Mouse (Mus musculus) urinary bladder, adult 18-20 months (tissue): ENCODE data around the gene Rnaseh2a.

Source experiments
- DNase-seq, 2 experiments: peaks; one replicate each; pipeline ENCODE4 v3.0.0; 2022; ENCODE audit warnings: low spot score in 2 of 2, mixed read lengths in 2 of 2

Gene Rnaseh2a

GRCm38 (mm10) chr8:84969241-84970134, at the start of gene Rnaseh2a, which contains the start of the genes Gm49661 and Prdx2:
Gene Rnaseh2a, minus strand, starts transcription at chr8:84969767.
Gene Gm49661, minus strand, starts transcription at chr8:84969433.
Gene Prdx2, plus strand, starts transcription at chr8:84969587.
- peak; percentile 73 to 76 for DNase-seq

DNA sequence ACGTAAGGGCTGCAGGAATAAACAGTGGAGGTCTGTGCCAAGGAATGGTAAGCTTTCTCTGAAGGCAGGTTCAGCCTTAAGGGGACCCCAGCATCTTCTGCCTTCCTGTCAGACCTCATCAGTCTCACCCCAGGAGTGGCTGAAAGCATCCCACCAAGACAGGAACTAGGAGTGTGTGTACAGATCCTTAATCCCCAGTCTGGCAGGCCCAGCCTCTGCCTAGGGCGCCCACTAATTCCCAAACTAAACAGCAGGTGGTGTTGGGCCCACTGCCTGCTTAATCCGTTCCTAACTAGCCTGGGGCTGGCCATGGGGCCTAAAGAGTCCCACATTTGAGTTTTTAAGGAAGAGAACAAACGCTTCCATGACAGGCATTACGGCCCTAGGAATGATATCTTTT, 47.6 kb upstream of the Rnaseh2a start:
- no peak for DNase-seq

GRCm38 (mm10) chr8:85016724-85017123, 47.2 kb upstream of the Rnaseh2a start:
- DNase-seq: peak in 1 of 2 experiments; percentile 81

DNA sequence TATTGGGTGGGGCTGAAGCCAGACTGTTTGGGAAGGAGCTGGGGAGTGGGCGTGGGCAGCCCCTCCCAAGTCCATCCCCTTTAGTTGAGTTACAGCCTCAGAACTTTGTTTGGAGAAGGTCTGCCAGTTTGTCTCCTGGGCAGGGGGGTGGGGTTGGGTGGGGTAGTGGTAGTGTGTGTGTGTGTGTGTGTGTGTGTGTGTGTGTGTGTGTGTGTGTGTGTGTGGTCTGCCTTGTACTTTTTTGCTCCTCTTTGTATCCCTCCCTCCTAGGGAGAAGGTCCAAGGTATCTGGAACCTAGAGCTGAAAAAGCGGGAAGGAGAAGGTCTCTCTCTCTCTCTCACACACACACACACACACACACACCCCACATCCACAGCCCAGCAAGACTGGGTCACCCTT, 44.9 kb upstream of the Rnaseh2a start, which contains the start of gene Best2:
Gene Best2 (minus strand): TSS at position 101 of the 400 bp plus-strand sequence.
- DNase-seq: no peak

DNA sequence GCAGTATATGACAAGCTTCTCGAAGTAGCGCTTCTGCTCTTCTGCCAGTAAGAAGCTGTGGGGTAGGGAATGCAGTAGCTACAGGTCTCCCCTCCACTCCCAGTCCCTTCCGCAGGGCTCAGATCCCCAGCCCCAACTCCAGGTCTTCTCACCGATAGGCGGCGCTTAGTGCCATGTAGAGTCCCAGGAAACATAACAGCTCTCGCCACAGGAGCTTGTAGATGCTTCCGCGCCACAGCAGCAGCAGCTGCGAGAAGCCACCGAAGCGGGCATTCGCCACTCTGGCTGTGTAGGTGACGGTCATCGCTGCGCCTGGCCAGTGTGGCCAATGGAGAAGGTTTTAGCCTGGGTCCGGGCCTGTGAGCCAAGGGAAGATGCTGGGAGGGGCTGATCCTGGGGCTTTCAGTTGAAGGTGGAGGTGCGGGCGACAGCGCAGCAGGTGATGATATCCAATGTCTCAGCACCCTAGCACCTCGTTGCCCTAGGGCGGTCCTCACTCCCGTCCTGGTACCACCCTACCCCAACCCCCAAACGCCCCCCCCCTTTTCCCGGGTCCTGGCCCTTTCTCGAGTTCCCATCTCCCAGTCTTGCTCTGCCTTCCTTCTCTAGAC, 43.8 kb upstream of the Rnaseh2a start:
- DNase-seq: peak in 1 of 2 experiments; percentile 72

GRCm38 (mm10) chr8:85011242-85011641, 41.7 kb upstream of the Rnaseh2a start:
- DNase-seq: no peak

- DNase-seq: no peak
Observed at GRCm38 (mm10) chr8:85007686-85008085, 38.1 kb upstream of the Rnaseh2a start.

- DNase-seq: peak in 1 of 2 experiments; percentile 76
Observed at GRCm38 (mm10) chr8:84997649-84998295, 28.2 kb upstream of the Rnaseh2a start.

- no peak for DNase-seq
Observed at GRCm38 (mm10) chr8:84996978-84997377, 27.4 kb upstream of the Rnaseh2a start.

DNA sequence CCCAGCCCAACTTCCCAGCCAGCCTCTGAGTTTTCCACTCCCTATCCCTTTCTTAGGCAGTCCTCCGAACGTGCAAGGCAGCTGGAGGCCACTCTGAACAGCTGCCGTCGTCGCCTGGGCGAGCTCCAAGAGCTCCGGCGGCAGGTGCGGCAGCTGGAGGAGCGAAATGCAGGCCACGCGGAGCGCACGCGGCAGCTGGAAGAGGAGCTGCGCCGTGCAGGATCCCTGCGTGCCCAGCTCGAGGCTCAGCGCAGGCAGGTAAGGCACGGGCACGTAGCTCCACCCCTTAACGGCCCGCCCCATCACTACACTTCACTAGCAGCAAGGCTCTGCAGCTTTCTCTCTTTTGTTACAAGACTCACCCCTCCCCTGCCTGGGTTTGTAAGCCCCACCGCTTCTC, 26.1 kb upstream of the Rnaseh2a start:
- DNase-seq: no peak

DNA sequence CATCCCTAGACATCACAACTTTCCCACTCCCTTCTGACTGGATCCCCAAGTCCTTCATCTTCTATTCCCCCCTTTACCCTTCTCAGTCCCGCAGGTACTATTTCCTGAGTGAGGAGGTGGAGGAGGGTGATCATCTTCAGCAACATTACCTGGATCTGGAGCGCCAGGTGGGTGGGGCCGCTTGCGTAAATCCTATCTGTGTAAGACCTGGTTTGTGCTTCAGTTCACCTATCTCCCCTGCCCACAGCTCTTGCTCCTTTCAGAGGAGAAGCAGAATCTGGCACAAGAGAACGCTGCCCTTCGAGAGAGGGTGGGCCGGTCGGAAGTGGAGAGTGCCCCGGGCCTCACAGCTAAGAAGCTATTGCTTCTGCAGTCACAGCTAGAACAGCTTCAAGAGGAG, 24.8 kb upstream of the Rnaseh2a start:
- DNase-seq: no peak

DNA sequence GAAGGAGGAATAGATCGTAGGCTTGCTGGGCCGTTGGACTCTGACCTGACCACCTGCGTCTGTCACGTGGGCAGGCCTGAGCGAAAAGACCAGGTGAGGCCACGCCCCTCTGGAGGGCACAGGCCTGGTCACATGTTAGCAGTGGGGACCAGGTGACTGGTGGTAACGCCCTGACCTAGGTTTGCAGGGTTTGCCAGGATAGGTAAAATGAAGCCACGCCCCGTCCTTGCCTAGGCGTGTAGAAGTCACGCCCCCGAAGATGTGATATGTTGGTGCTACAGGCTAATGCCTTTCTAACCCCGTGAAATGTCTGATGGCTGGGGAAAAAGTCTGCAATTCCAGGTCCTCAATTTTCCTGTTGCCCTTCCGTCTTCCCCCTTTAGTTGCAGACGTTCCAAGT, 21.3 kb upstream of the Rnaseh2a start:
- DNase-seq: peak; percentile 73 to 79

DNA sequence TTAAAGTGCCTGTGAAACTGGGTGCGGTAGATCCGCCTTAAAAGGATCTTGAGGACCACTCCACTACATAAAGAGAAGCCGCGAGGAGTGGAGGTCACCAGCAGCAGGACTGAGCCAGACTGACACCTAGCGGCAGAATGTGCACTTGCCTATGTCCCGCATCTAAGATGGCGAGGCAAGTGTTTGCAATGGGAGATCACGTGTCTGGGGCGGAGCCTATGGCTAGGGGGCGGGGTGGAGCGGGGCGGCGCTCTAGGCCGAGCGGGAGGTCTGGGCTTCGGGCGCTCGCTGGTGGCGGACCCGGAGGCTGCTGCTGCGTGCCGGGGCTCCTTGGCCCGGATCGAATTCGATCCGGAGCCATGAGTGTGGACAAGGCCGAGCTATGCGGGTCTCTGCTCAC, 20.8 kb upstream of the Rnaseh2a start, which contains the start of gene Hook2:
Gene Hook2 (plus strand): TSS at position 255 of the 400 bp plus-strand sequence.
- DNase-seq: peak; percentile 94 to 96

DNA sequence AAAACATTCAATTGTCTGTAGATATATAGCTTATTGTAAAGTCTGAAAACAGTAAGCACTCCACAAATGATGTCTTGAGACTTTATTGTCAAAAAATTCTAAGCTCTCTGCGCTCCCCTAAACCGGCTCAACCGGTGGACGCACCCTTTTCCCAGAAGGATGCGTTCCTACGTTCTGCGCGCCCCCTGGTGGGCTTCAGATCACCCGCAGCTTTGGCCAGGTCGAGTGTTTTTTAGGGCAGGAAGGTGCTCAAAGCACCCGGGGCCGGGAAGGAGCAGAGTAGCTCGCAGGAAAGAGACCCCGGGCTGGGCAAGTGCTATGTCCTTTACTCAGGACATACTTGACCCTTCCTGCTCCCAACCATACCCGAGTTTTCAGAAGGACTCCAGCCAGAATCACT, 20.2 kb upstream of the Rnaseh2a start:
- DNase-seq: peak; percentile 94 to 96

- DNase-seq: peak; percentile 62 to 77
Observed at GRCm38 (mm10) chr8:84989311-84989731, 19.8 kb upstream of the Rnaseh2a start.

DNA sequence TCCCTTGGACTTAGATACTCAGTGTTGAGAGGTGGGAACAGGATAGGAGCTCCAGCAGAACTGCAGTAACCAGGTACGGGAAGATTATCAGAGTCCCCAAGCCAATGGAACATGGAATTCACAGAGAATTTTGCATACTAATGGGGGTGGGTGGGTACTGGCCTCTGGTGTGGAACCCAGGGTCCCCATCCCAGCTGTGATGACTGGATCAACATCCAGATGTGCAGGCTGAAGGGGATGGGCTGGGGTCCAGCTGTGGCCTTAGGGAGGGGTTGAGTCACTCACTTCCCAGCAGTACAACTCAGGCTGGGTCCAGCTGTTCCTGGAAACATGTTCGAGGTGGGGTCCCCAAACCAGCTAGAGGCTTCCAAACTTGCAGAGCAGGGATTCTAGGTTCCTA, 18.3 kb upstream of the Rnaseh2a start:
- DNase-seq: no peak

GRCm38 (mm10) chr8:84987388-84987787, 17.8 kb upstream of the Rnaseh2a start:
- no peak for DNase-seq

GRCm38 (mm10) chr8:84986379-84986945, 16.9 kb upstream of the Rnaseh2a start:
- no peak for DNase-seq

GRCm38 (mm10) chr8:84985684-84986378, 16.3 kb upstream of the Rnaseh2a start:
- DNase-seq: peak; percentile 81 to 87

DNA sequence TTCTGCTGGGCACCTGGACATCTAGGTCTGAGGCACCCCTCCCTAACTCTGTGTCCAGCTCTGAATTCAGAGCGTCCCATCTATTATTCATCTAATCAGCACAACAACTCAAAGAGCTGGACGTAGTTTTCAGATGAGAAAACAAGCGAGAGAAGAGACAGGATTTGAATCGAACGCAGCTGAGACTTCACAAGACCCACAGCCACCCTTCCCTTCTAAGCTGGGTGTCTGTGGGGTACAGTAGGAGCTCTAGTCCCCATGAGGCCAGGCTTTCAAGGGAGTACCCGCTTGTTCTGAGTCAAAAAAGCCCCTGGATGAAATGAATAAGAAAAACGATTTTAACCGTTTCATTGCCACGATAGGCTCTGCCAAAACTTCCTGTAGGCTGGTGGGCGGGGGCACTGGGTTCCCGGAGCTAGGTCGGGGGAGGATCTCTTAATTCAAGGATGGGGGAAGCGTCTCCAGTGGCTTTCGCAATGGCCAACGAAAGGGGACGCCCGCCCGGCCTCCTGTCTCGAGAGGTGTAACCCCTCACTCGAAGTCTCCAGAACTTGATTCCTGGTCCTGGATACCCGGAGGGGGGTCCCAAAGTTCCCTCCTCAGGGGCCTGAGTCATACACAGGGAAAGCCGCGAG, 15.6 kb upstream of the Rnaseh2a start:
- DNase-seq: no peak
